Mouse (Mus musculus): ENCODE results near the gene Ppp1r12b. TPM values are rescaled to one million over a fixed set of nuclear protein-coding genes. Genes with fewer than 3 reads are reported as not detected.

The Ppp1r12b gene
- total and polyA plus RNA-seq, 3 experiments, result 4.7 to 7.8 TPM; not detected in 1

DNA sequence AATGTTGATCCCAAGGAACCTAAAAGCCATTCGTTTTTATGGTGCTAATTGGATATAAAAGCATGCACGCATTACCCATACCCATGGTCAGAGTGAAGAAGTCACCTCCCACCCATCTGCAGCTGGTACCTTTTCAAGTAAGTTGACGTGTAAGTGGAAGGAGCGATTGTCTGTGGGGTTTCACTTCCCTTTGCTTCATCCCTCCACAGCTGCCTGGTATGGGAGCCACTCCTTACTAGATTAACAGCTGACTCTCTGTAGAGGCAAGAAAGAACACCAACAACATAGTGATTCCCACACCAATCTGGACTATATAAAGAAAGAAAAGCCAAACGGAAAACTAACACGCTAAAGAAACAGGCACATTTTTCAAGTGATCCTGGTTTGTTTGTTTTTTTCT, 83.1 kb downstream of the Ppp1r12b start:
- no peak overlapping the region for H3K9ac ChIP-seq (ENCODE audit: control insufficient read depth, low read depth, low read length, poor library complexity, severe bottlenecking)
- peaks cover 0 to 4% of the 10 kb centered on the region in 2 experiments; a peak in 3 of 4 replicates for H3K36me3 ChIP-seq (ENCODE audit: control insufficient read depth in 1 of 2, insufficient read depth in 2 of 2, low read length in 2 of 2)
- H3K27ac ChIP-seq (ENCODE audit: control insufficient read depth, low read depth, low read length), result no peak overlapping the region
- H3K4me1 ChIP-seq (ENCODE audit: control insufficient read depth in 1 of 2, insufficient read depth in 2 of 2, low read length in 2 of 2), result peaks cover 0 to 2% of the 10 kb centered on the region in 2 experiments; a peak in 2 of 4 replicates
- H3K27me3 ChIP-seq (ENCODE audit: control insufficient read depth in 1 of 2, insufficient read depth in 2 of 2, low read length in 2 of 2), result no peaks in the 10 kb centered on the region
- no peak for DNase-seq (ENCODE audit: low read depth, low spot score)
- H3K79me2 ChIP-seq (ENCODE audit: control insufficient read depth, insufficient read depth, low read length, poor library complexity), result no peaks in the 10 kb centered on the region
- TF ChIP-seq POLR2A (IDR thresholded peaks at IDR 0.05; ENCODE audit: control insufficient read depth in 1 of 2, insufficient read depth in 1 of 2, low read depth in 1 of 2, low read length in 2 of 2, poor library complexity in 1 of 2), result no peak
- no peak for TF ChIP-seq SMC3 (IDR thresholded peaks at IDR 0.05; ENCODE audit: low read depth, low read length)
- TF ChIP-seq ETS1 (IDR thresholded peaks at IDR 0.05; ENCODE audit: low read depth, low read length), result no peak
- no peak for TF ChIP-seq MYC (IDR thresholded peaks at IDR 0.05; ENCODE audit: low read depth, low read length)
- TF ChIP-seq ZNF384 (IDR thresholded peaks at IDR 0.05; ENCODE audit: low read depth, low read length), result no peak
- no peak for TF ChIP-seq USF2 (IDR thresholded peaks at IDR 0.05; ENCODE audit: borderline replicate concordance in 1 of 2, insufficient read depth in 1 of 2, low read depth in 1 of 2, low read length in 2 of 2)
- no peak for TF ChIP-seq MAFK (IDR thresholded peaks at IDR 0.05; ENCODE audit: borderline replicate concordance, low read depth, low read length)
- no peak for TF ChIP-seq ZMIZ1 (IDR thresholded peaks at IDR 0.05; ENCODE audit: low read depth, low read length)
- no peak for TF ChIP-seq POLR2AphosphoS5 (IDR thresholded peaks at IDR 0.05; ENCODE audit: borderline replicate concordance, low read depth, low read length)
- no peak for TF ChIP-seq ZC3H11A (IDR thresholded peaks at IDR 0.05; ENCODE audit: low read depth, low read length)
- no peak overlapping the region for H3K4me3 ChIP-seq (ENCODE audit: control insufficient read depth in 1 of 2, insufficient read depth in 1 of 2, low read depth in 2 of 2, low read length in 2 of 2)
- H3K9me3 ChIP-seq (replicated peaks; ENCODE audit: insufficient read depth, low read length), result no peaks in the 10 kb centered on the region

- H3K9ac ChIP-seq (ENCODE audit: control insufficient read depth, low read depth, low read length, poor library complexity, severe bottlenecking), result no peak overlapping the region
- no peaks in the 10 kb centered on the region for H3K79me2 ChIP-seq (ENCODE audit: control insufficient read depth, insufficient read depth, low read length, poor library complexity)
- H3K9me3 ChIP-seq (replicated peaks; ENCODE audit: insufficient read depth, low read length), result no peaks in the 10 kb centered on the region
- no peak overlapping the region for H3K4me3 ChIP-seq (ENCODE audit: control insufficient read depth in 1 of 2, insufficient read depth in 1 of 2, low read depth in 2 of 2, low read length in 2 of 2)
- H3K27ac ChIP-seq (ENCODE audit: control insufficient read depth, low read depth, low read length), result no peak overlapping the region
- no peaks in the 10 kb centered on the region for H3K27me3 ChIP-seq (ENCODE audit: control insufficient read depth in 1 of 2, insufficient read depth in 2 of 2, low read length in 2 of 2)
- no peaks in the 10 kb centered on the region for H3K36me3 ChIP-seq (ENCODE audit: control insufficient read depth in 1 of 2, insufficient read depth in 2 of 2, low read length in 2 of 2)
- no peaks in the 10 kb centered on the region for H3K4me1 ChIP-seq (ENCODE audit: control insufficient read depth in 1 of 2, insufficient read depth in 2 of 2, low read length in 2 of 2)
- no peak for DNase-seq (ENCODE audit: low read depth, low spot score)
- TF ChIP-seq ZNF384 (IDR thresholded peaks at IDR 0.05; ENCODE audit: low read depth, low read length), result no peak
- TF ChIP-seq POLR2A (IDR thresholded peaks at IDR 0.05; ENCODE audit: control insufficient read depth in 1 of 2, insufficient read depth in 1 of 2, low read depth in 1 of 2, low read length in 2 of 2, poor library complexity in 1 of 2), result no peak
- no peak for TF ChIP-seq MAX (IDR thresholded peaks at IDR 0.05; ENCODE audit: low read length)
- TF ChIP-seq RAD21 (IDR thresholded peaks at IDR 0.05; ENCODE audit: low read depth, low read length), result no peak
- no peak for TF ChIP-seq MYC (IDR thresholded peaks at IDR 0.05; ENCODE audit: low read depth, low read length)
- no peak for TF ChIP-seq EP300 (IDR thresholded peaks at IDR 0.05; ENCODE audit: low read depth in 1 of 2, low read length in 2 of 2)
These were observed 89.3 kb downstream of the Ppp1r12b start for GRCm38 (mm10) chr1:134866426-134866825.

- no peak for TF ChIP-seq GATA1 (IDR thresholded peaks at IDR 0.05; ENCODE audit: low read depth, low read length)
- no peak for TF ChIP-seq RAD21 (IDR thresholded peaks at IDR 0.05; ENCODE audit: low read depth, low read length)
- no peak for TF ChIP-seq RCOR1 (IDR thresholded peaks at IDR 0.05; ENCODE audit: low read depth, low read length)
- no peak for TF ChIP-seq TAL1 (IDR thresholded peaks at IDR 0.05; ENCODE audit: low read length)
- TF ChIP-seq BHLHE40 (IDR thresholded peaks at IDR 0.05; ENCODE audit: borderline replicate concordance, low read depth, low read length), result no peak
- TF ChIP-seq TCF12 (IDR thresholded peaks at IDR 0.05; ENCODE audit: low read depth, low read length), result no peak
- no peak for TF ChIP-seq ELF1 (IDR thresholded peaks at IDR 0.05; ENCODE audit: low read depth, low read length)
These were observed 90.2 kb downstream of the Ppp1r12b start for GRCm38 (mm10) chr1:134865552-134865951.

More at GRCm38 (mm10) chr1:134865552-134865951, 90.2 kb downstream of the Ppp1r12b start:
- DNase-seq (ENCODE audit: low read depth, low spot score), result no peak
- H3K79me2 ChIP-seq (ENCODE audit: control insufficient read depth, insufficient read depth, low read length, poor library complexity), result no peaks in the 10 kb centered on the region
- H3K9ac ChIP-seq (ENCODE audit: control insufficient read depth, low read depth, low read length, poor library complexity, severe bottlenecking), result no peak overlapping the region
- H3K9me3 ChIP-seq (replicated peaks; ENCODE audit: insufficient read depth, low read length), result no peaks in the 10 kb centered on the region
- H3K36me3 ChIP-seq (ENCODE audit: control insufficient read depth in 1 of 2, insufficient read depth in 2 of 2, low read length in 2 of 2), result no peaks in the 10 kb centered on the region
- H3K27ac ChIP-seq (ENCODE audit: control insufficient read depth, low read depth, low read length), result no peak overlapping the region
- H3K4me3 ChIP-seq (ENCODE audit: control insufficient read depth in 1 of 2, insufficient read depth in 1 of 2, low read depth in 2 of 2, low read length in 2 of 2), result no peak overlapping the region
- H3K4me1 ChIP-seq (ENCODE audit: control insufficient read depth in 1 of 2, insufficient read depth in 2 of 2, low read length in 2 of 2), result no peaks in the 10 kb centered on the region
- no peaks in the 10 kb centered on the region for H3K27me3 ChIP-seq (ENCODE audit: control insufficient read depth in 1 of 2, insufficient read depth in 2 of 2, low read length in 2 of 2)

Measured in MEL (cell line).